Mouse (Mus musculus): ENCODE measurements around the gene Tnc. TPM values are rescaled to one million over a fixed set of nuclear protein-coding genes. Genes with fewer than 3 reads are reported as not detected.

Tnc gene
- polyA plus RNA-seq, 1 experiment from 2014 or later: 11.2 TPM

DNA sequence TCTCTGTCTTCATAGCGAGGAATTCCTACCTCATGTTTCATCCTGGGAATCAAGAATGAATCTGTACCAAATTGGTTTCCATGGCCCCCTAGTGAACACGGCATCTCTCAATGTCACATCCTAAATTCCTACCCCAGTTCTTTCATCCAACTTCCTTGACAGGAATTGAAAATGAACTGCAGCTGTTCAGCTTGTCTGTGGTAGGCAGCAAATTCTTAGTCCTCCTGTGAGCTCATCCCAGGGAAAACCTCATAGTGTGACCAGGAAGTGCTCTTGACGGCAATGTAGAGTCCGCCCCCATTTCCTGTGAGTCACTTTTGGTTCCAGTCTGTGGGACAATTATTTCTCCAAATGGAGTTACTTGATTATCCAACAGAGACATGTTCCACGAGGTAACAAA, 37.0 kb upstream of the Tnc start:
- no peaks in the 10 kb centered on the region for H3K27me3 ChIP-seq (replicated peaks; ENCODE audit: control insufficient read depth, insufficient read depth, low read length)
- H3K9ac ChIP-seq (ENCODE audit: low read depth, low read length): no peak overlapping the region
- no peaks in the 10 kb centered on the region; the same call in 1 of the 2 replicates for H3K4me1 ChIP-seq (replicated peaks; ENCODE audit: control insufficient read depth, insufficient read depth, low read length)
- 73% methylated on average over 5 of the region's 5 CpGs for WGBS
- no peak overlapping the region for H3K4me3 ChIP-seq (ENCODE audit: low read depth, low read length)
- no peaks in the 10 kb centered on the region for H3K36me3 ChIP-seq (ENCODE audit: control insufficient read depth, insufficient read depth)
- no peak for ATAC-seq
- no peak overlapping the region for H3K4me2 ChIP-seq (replicated peaks; ENCODE audit: low read depth)
- no peak overlapping the region for H3K27ac ChIP-seq (ENCODE audit: low read depth, low read length)
- no peak for TF ChIP-seq CTCF (IDR thresholded peaks at IDR 0.05; ENCODE audit: low read depth)
- H3K9me3 ChIP-seq (ENCODE audit: control insufficient read depth): no peaks in the 10 kb centered on the region

DNA sequence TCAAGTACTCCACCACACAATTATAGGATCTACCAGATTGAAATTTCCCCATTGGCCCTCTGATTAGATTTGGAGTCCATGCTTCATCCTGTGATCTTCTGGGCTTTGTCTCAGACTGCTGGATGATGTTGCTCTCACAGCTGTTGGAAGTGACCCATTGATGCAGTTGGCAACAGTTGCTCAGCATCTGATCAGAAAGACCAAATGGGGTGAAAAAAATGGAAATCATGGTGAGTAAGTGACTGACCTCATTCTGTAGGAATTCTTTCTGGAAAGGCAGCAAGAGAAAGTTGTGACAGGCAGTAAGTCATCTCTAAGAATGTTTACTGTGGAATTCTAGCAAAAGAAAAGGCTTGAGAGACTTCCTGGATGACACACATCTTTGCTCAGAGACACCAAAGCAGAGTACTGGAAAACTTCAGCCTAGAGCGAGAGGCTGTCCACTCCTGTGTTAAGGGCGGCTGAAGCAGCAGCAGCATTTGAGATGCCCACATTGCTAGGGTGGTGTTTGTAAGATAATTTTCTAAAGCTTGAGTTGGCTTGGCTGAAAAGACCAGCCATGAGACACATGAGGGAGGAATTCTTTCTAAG, 31.3 kb upstream of the Tnc start:
- H3K36me3 ChIP-seq (ENCODE audit: control insufficient read depth, insufficient read depth): no peaks in the 10 kb centered on the region
- 66% methylated on average over 2 of the region's 2 CpGs for WGBS
- H3K4me3 ChIP-seq (ENCODE audit: low read depth, low read length): no peak overlapping the region
- H3K27me3 ChIP-seq (replicated peaks; ENCODE audit: control insufficient read depth, insufficient read depth, low read length): no peaks in the 10 kb centered on the region
- no peak overlapping the region for H3K27ac ChIP-seq (ENCODE audit: low read depth, low read length)
- no peaks in the 10 kb centered on the region for H3K9me3 ChIP-seq (ENCODE audit: control insufficient read depth)
- ATAC-seq: no peak
- H3K4me1 ChIP-seq (replicated peaks; ENCODE audit: control insufficient read depth, insufficient read depth, low read length): no peaks in the 10 kb centered on the region; the same call in 1 of the 2 replicates
- TF ChIP-seq CTCF (IDR thresholded peaks at IDR 0.05; ENCODE audit: low read depth): no peak
- no peak overlapping the region for H3K9ac ChIP-seq (ENCODE audit: low read depth, low read length)
- H3K4me2 ChIP-seq (replicated peaks; ENCODE audit: low read depth): no peak overlapping the region

DNA sequence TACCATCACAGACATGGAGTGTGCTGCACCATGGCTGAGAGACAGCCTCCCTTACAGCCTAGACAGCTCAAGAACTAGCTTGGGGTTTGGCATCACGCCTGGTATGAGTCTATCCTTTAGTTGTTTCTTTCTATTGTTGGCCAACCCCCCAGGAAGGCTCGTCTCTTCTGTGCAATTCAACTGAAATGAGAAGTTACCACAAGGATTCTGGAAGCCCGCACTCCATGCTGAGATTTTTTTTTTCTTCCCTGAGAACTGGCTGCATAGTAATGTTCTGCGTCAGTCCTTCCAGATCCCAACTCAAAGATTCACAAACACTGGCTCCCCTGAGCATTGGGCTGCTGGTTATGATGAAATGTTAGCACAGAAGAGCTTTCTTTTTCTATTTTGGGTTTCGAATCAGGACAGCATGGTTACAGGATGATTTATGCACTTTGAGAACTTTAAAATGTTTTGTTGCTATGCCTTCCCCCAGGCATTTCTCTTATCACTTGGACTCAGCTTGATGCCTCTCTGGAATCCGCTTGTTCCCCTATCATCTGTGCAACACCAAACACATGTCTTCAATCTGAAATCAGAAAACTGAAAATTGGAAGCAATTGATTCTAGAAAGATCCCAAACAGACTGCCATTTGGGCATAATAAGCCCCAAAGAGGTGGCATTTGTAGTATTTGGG, 29.7 kb upstream of the Tnc start:
- Histone ChIP-seq H3K9me3 (ENCODE audit: control insufficient read depth) (no peaks in the 10 kb centered on the region), H3K4me1 (replicated peaks; ENCODE audit: control insufficient read depth, insufficient read depth, low read length) (no peaks in the 10 kb centered on the region; the same call in 1 of the 2 replicates), H3K9ac (ENCODE audit: low read depth, low read length) (no peak overlapping the region), H3K4me3 (ENCODE audit: low read depth, low read length) (no peak overlapping the region), H3K27ac (ENCODE audit: low read depth, low read length) (no peak overlapping the region), H3K36me3 (ENCODE audit: control insufficient read depth, insufficient read depth) (no peaks in the 10 kb centered on the region), H3K27me3 (replicated peaks; ENCODE audit: control insufficient read depth, insufficient read depth, low read length) (no peaks in the 10 kb centered on the region), H3K4me2 (replicated peaks; ENCODE audit: low read depth) (no peak overlapping the region)
- no peak for TF ChIP-seq CTCF (IDR thresholded peaks at IDR 0.05; ENCODE audit: low read depth)
- no peak for ATAC-seq
- 64% methylated on average over 6 of the region's 6 CpGs for WGBS

DNA sequence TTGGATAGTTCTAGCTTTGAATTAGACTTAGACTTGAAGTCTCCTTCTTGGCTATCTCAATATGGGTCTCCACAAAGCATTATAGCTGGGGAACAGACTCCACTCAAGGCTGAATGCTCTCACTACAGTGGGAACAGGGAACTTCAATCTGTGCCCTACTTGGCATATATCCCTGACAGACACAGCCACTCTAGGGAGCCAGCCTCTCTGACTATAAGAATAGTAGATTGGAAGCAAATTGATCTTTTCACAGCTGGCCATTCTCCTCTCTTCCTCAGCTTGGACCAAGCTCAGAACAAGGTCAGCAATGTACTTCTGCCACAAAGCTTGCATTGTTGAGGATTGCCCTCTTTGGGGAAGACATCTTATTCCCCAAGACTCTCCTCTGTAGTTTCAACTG, 27.9 kb upstream of the Tnc start:
- Histone ChIP-seq H3K4me2 (replicated peaks; ENCODE audit: low read depth) (no peak overlapping the region), H3K9me3 (ENCODE audit: control insufficient read depth) (no peaks in the 10 kb centered on the region), H3K36me3 (ENCODE audit: control insufficient read depth, insufficient read depth) (no peaks in the 10 kb centered on the region), H3K27me3 (replicated peaks; ENCODE audit: control insufficient read depth, insufficient read depth, low read length) (no peaks in the 10 kb centered on the region), H3K4me3 (ENCODE audit: low read depth, low read length) (no peak overlapping the region), H3K27ac (ENCODE audit: low read depth, low read length) (no peak overlapping the region), H3K4me1 (replicated peaks; ENCODE audit: control insufficient read depth, insufficient read depth, low read length) (no peaks in the 10 kb centered on the region), H3K9ac (ENCODE audit: low read depth, low read length) (no peak overlapping the region)
- ATAC-seq: no peak
- no peak for TF ChIP-seq CTCF (IDR thresholded peaks at IDR 0.05; ENCODE audit: low read depth)

DNA sequence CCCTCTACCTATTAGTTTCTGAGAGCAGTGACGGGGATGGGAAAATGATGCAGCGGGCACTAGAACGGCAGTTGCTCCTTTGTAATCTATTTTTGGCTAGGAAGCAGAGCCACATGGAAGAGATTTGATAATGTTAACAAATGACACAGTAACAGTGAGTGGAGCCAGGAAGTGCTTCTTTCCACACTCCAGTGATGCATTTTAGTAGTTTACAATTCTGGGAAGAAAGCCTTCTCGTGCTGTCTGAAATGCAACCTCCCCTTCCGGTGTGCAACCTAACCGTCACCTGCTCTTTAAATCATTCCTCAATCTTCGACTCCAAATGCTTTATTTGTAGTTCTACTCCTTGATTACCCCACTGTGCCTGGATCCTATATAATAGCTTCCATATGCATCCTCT, 20.6 kb upstream of the Tnc start:
- Histone ChIP-seq H3K9ac (ENCODE audit: low read depth, low read length) (no peak overlapping the region), H3K4me1 (replicated peaks; ENCODE audit: control insufficient read depth, insufficient read depth, low read length) (no peaks in the 10 kb centered on the region), H3K4me3 (ENCODE audit: low read depth, low read length) (no peak overlapping the region), H3K27ac (ENCODE audit: low read depth, low read length) (no peak overlapping the region), H3K9me3 (ENCODE audit: control insufficient read depth) (no peaks in the 10 kb centered on the region), H3K36me3 (ENCODE audit: control insufficient read depth, insufficient read depth) (no peaks in the 10 kb centered on the region), H3K27me3 (replicated peaks; ENCODE audit: control insufficient read depth, insufficient read depth, low read length) (no peaks in the 10 kb centered on the region), H3K4me2 (replicated peaks; ENCODE audit: low read depth) (no peak overlapping the region)
- WGBS: 62% methylated on average over 7 of the region's 7 CpGs
- no peak for ATAC-seq
- no peak for TF ChIP-seq CTCF (IDR thresholded peaks at IDR 0.05; ENCODE audit: low read depth)

DNA sequence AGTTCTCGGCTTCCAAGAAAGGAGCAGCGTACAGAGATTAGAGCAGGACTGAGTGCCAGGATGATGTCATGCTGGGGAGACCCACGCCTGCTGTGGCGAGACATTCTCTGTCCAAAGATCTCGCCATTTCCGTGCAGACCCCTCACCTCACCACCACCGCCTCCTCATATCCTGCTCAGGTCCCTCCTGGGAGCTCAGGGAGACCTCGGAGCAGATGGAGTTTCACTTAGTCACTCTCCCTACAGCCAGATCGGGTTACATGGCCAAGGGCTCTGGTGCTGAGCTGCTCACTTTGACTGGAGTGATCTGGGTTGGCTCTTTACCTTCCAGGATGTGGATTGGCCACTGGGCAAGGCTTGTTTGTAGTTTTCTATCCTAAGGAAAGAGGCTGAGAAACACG, 18.5 kb upstream of the Tnc start:
- TF ChIP-seq CTCF (IDR thresholded peaks at IDR 0.05; ENCODE audit: low read depth): no peak
- ATAC-seq: no peak
- H3K27ac ChIP-seq (ENCODE audit: low read depth, low read length): no peak overlapping the region
- no peaks in the 10 kb centered on the region for H3K27me3 ChIP-seq (replicated peaks; ENCODE audit: control insufficient read depth, insufficient read depth, low read length)
- no peak overlapping the region for H3K9ac ChIP-seq (ENCODE audit: low read depth, low read length)
- H3K4me1 ChIP-seq (replicated peaks; ENCODE audit: control insufficient read depth, insufficient read depth, low read length): no peaks in the 10 kb centered on the region
- no peak overlapping the region for H3K4me2 ChIP-seq (replicated peaks; ENCODE audit: low read depth)
- no peaks in the 10 kb centered on the region for H3K36me3 ChIP-seq (ENCODE audit: control insufficient read depth, insufficient read depth)
- H3K4me3 ChIP-seq (ENCODE audit: low read depth, low read length): no peak overlapping the region
- no peaks in the 10 kb centered on the region for H3K9me3 ChIP-seq (ENCODE audit: control insufficient read depth)
- WGBS: 43% methylated on average over 10 of the region's 10 CpGs

Data from intestine, postnatal 0 days (tissue).